Mouse (Mus musculus): Measurements from ENCODE around the gene Olfr418. TPM values are rescaled to one million over a fixed set of nuclear protein-coding genes. Genes with fewer than 3 reads are reported as not detected.

Gene Olfr418
- polyA plus RNA-seq, 1 experiment from 2014 or later = not detected

- 88% methylated on average over 2 of the region's 2 CpGs for WGBS
- no peak overlapping the region for H3K27ac ChIP-seq (ENCODE audit: low read length)
- no peak for ATAC-seq (ENCODE audit: insufficient read depth, low FRiP score)
These were observed 52.2 kb downstream of the Olfr418 start for GRCm38 (mm10) chr1:173317925-173318477.

GRCm38 (mm10) chr1:173321593-173322248, 55.9 kb downstream of the Olfr418 start:
- no peak overlapping the region for H3K4me3 ChIP-seq (replicated peaks; ENCODE audit: low read length)
- 69% methylated on average over 8 of the region's 8 CpGs for WGBS
- ATAC-seq (ENCODE audit: insufficient read depth, low FRiP score) = no peak

More at GRCm38 (mm10) chr1:173317925-173318477, 52.2 kb downstream of the Olfr418 start:
- Histone ChIP-seq H3K4me1 (ENCODE audit: control insufficient read depth, insufficient read depth, low read length) (no peaks in the 10 kb centered on the region), H3K9me3 (replicated peaks; ENCODE audit: control insufficient read depth, low read length) (no peaks in the 10 kb centered on the region), H3K27me3 (ENCODE audit: control insufficient read depth, insufficient read depth, low read length) (no peaks in the 10 kb centered on the region), H3K36me3 (ENCODE audit: control insufficient read depth, insufficient read depth, low read length) (no peaks in the 10 kb centered on the region), H3K4me3 (replicated peaks; ENCODE audit: low read length) (no peak overlapping the region), H3K4me2 (ENCODE audit: low read depth, low read length) (no peak overlapping the region), H3K9ac (ENCODE audit: low read length) (no peak overlapping the region)

GRCm38 (mm10) chr1:173322249-173322627, 56.4 kb downstream of the Olfr418 start:
- 66% methylated on average over 6 of the region's 6 CpGs for WGBS
- ATAC-seq (ENCODE audit: insufficient read depth, low FRiP score) = no peak

More at GRCm38 (mm10) chr1:173321593-173322248, 55.9 kb downstream of the Olfr418 start:
- Histone ChIP-seq H3K36me3 (ENCODE audit: control insufficient read depth, insufficient read depth, low read length) (no peaks in the 10 kb centered on the region), H3K4me2 (ENCODE audit: low read depth, low read length) (no peak overlapping the region), H3K27ac (ENCODE audit: low read length) (no peak overlapping the region), H3K9ac (ENCODE audit: low read length) (no peak overlapping the region), H3K9me3 (replicated peaks; ENCODE audit: control insufficient read depth, low read length) (no peaks in the 10 kb centered on the region), H3K4me1 (ENCODE audit: control insufficient read depth, insufficient read depth, low read length) (no peaks in the 10 kb centered on the region), H3K27me3 (ENCODE audit: control insufficient read depth, insufficient read depth, low read length) (no peaks in the 10 kb centered on the region)

More at GRCm38 (mm10) chr1:173322249-173322627, 56.4 kb downstream of the Olfr418 start:
- no peaks in the 10 kb centered on the region for H3K27me3 ChIP-seq (ENCODE audit: control insufficient read depth, insufficient read depth, low read length)
- no peak overlapping the region for H3K27ac ChIP-seq (ENCODE audit: low read length)
- H3K9ac ChIP-seq (ENCODE audit: low read length) = no peak overlapping the region
- no peaks in the 10 kb centered on the region for H3K9me3 ChIP-seq (replicated peaks; ENCODE audit: control insufficient read depth, low read length)
- H3K4me2 ChIP-seq (ENCODE audit: low read depth, low read length) = no peak overlapping the region
- no peaks in the 10 kb centered on the region for H3K4me1 ChIP-seq (ENCODE audit: control insufficient read depth, insufficient read depth, low read length)
- no peak overlapping the region for H3K4me3 ChIP-seq (replicated peaks; ENCODE audit: low read length)
- H3K36me3 ChIP-seq (ENCODE audit: control insufficient read depth, insufficient read depth, low read length) = no peaks in the 10 kb centered on the region

Other genes with a start within 250 kb of the Olfr418 start
- not detected in 2 replicates for gene Olfr1408, start 128.6 kb upstream of the Olfr418 start, polyA plus RNA-seq (2015; fragmentation: Nextera tagmentation; extraction: Ambion mirVana)
- gene Olfr1406, start 75.4 kb upstream of the Olfr418 start, polyA plus RNA-seq (2015; fragmentation: Nextera tagmentation; extraction: Ambion mirVana) = not detected in 2 replicates
- gene Olfr218, start 68.2 kb upstream of the Olfr418 start, polyA plus RNA-seq (2015; fragmentation: Nextera tagmentation; extraction: Ambion mirVana) = not detected in 2 replicates
- not detected in 2 replicates for gene Olfr1404, start 53.6 kb upstream of the Olfr418 start, polyA plus RNA-seq (2015; fragmentation: Nextera tagmentation; extraction: Ambion mirVana)
- gene Fcer1a, start 38.8 kb upstream of the Olfr418 start, polyA plus RNA-seq (2015; fragmentation: Nextera tagmentation; extraction: Ambion mirVana) = 0.27 and 0.31 TPM in 2 replicates
- not detected in 2 replicates for gene Mptx2, start 11.8 kb downstream of the Olfr418 start, polyA plus RNA-seq (2015; fragmentation: Nextera tagmentation; extraction: Ambion mirVana)
- gene Ackr1, start 67.7 kb downstream of the Olfr418 start, polyA plus RNA-seq (2015; fragmentation: Nextera tagmentation; extraction: Ambion mirVana) = 3.3 and 4.3 TPM in 2 replicates
- 2.6 and 2.9 TPM in 2 replicates for gene Aim2, start 84.9 kb downstream of the Olfr418 start, polyA plus RNA-seq (2015; fragmentation: Nextera tagmentation; extraction: Ambion mirVana)
- 3.0 and 3.3 TPM in 2 replicates for gene Cadm3, start 101.7 kb downstream of the Olfr418 start, polyA plus RNA-seq (2015; fragmentation: Nextera tagmentation; extraction: Ambion mirVana)
- gene Ifi206, start 225.0 kb downstream of the Olfr418 start, polyA plus RNA-seq (2015; fragmentation: Nextera tagmentation; extraction: Ambion mirVana) = 0.08 and 0.27 TPM in 2 replicates